Mouse (Mus musculus) hindbrain, embryonic 10.5 days (tissue): ENCODE data around the gene Rabgap1l. TPM values are rescaled to one million over a fixed set of nuclear protein-coding genes. Genes with fewer than 3 reads are reported as not detected.

Experiments
- DNase-seq: peaks from one replicate; pipeline ENCODE4 v3.0.0-alpha.2; 2017; ENCODE audit warnings: low spot score
- H3K27ac ChIP-seq: fragments of 300-500 bp; sonication (generic); 2 replicates; pipeline ENCODE4 v1.5.1; 2016; ENCODE audit warnings: mild to moderate bottlenecking, moderate library complexity
- H3K27me3 ChIP-seq: fragments of 300-500 bp; sonication (generic); 2 replicates; pipeline ENCODE4 v1.6.1; 2016; ENCODE audit warnings: mild to moderate bottlenecking; ENCODE audit not compliant: poor library complexity, insufficient read depth, severe bottlenecking
- H3K36me3 ChIP-seq: fragments of 300-500 bp; sonication (generic); 2 replicates; pipeline ENCODE4 v1.6.1; 2016; ENCODE audit warnings: mild to moderate bottlenecking, moderate library complexity
- H3K4me1 ChIP-seq: fragments of 300-500 bp; sonication (generic); replicated peaks from 2 replicates; pipeline ENCODE4 v1.6.1; 2016; ENCODE audit warnings: mild to moderate bottlenecking
- H3K4me3 ChIP-seq: fragments of 300-500 bp; sonication (generic); 2 replicates; pipeline ENCODE4 v1.5.1; 2016; ENCODE audit warnings: mild to moderate bottlenecking, moderate library complexity
- H3K9me3 ChIP-seq: fragments of 300-500 bp; sonication (generic); 2 replicates; pipeline ENCODE4 v1.6.1; 2016; ENCODE audit warnings: mild to moderate bottlenecking, moderate library complexity
- WGBS: fragments of 180-500 bp; shearing (Covaris S2); methylation state at CpG from one replicate; pipeline ENCODE4 v1.1.7; 2016; 5-methylcytosine and 5-hydroxymethylcytosine counted together
- polyA plus RNA-seq: library from polyadenylated mRNA; unstranded; fragments of >200 nt; fragmentation: Nextera tagmentation; extraction: Ambion mirVana; gene quantifications from 2 replicates; pipeline ENCODE4 v1.2.1, GENCODE M21; 2016

Gene Rabgap1l
- polyA plus RNA-seq, 1 experiment from 2014 or later, result 9.8 TPM

DNA sequence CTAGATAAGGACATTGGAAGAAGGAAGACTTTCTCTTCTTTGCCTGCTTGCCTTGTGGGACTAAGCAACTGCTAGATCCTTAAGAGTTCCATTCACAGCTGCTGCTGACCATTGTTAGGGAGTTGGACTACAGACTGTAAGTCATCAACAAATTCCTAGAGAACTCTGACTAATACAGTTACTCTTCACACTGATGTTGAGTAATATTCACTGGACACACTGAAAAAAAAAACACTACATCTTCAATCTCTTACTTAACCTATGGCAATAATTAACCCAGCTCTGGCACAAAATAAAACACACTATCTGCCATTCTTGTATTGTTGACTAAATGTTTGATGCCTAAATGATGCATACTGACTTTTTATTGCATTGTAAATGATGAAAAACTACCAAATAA, 565.2 kb downstream of the Rabgap1l start:
- no peak overlapping the region for H3K27ac ChIP-seq
- DNase-seq, result no peak
- no peaks in the 10 kb centered on the region for H3K4me1 ChIP-seq
- H3K9me3 ChIP-seq, result no peaks in the 10 kb centered on the region
- no peaks in the 10 kb centered on the region for H3K36me3 ChIP-seq
- H3K27me3 ChIP-seq, result no peaks in the 10 kb centered on the region
- H3K4me3 ChIP-seq, result no peak overlapping the region

DNA sequence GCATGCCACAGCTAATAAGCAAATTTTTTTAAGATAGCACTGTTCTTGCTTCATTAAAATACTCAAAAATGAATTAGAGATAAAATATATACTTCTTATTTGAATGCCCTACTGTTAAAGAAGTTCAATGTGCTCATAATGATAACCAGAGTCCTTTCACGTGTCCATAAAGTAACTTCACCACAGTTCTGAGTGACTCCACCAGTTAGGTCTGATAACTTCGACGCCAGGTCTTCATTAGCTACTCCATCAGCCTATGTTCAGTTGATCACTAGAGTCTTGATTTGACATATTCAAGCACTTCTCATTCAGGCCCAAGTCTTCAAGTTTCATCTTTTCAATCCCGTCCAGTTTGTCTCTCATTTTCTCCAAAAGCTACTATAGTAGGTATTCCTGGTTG, 565.8 kb downstream of the Rabgap1l start:
- Histone ChIP-seq H3K27ac (no peak overlapping the region), H3K27me3 (no peaks in the 10 kb centered on the region), H3K36me3 (no peaks in the 10 kb centered on the region), H3K4me3 (no peak overlapping the region), H3K9me3 (no peaks in the 10 kb centered on the region), H3K4me1 (no peaks in the 10 kb centered on the region)
- DNase-seq, result no peak
- WGBS, result 88% methylated on average over 4 of the region's 4 CpGs

DNA sequence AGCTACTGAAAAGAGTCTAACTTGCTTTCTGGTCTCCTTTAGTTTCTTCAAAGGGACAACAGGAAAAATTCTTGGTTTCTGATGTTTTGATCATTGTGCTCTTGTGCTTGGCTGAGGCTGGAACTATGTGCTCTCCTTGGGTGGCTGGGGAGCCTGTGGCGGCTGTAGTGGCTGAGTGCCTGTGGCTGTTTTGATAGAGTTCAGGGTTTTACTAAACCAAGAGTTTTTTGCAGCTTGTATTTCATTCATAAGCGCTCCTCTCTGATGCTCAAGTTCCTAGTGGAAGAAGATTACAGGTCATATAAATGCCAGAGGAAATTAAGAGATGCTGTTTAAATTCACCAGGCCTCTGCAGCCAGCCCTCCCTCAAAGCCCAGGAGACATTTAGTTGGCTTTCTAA, 568.9 kb downstream of the Rabgap1l start:
- WGBS, result 79% methylated on average over 2 of the region's 2 CpGs
- no peak for DNase-seq
- no peak overlapping the region for H3K4me3 ChIP-seq

DNA sequence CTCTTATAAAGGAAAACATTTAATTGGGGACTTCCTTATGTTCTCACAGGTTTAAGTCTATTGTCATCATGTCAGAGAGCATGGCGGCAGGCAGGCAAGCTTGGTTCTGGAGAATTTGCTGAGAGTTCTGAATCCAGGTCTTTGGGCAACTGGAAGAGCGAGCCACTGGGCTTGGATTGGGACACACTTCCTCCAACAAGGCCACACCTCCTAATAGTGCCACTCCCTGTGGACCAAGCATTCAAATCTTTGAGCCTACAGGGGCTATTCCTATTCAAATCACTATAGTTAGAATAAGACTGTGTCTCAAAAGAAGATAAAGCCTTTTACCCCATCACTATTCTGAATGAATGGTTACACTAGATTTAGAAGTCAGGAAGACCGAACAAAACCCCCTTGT, 575.1 kb downstream of the Rabgap1l start:
- WGBS, result 88% methylated on average over 3 of the region's 3 CpGs
- DNase-seq, result no peak
- no peak overlapping the region for H3K4me3 ChIP-seq

More for the DNA sequence above, 568.9 kb downstream of the Rabgap1l start:
- Histone ChIP-seq H3K27me3 (no peaks in the 10 kb centered on the region), H3K9me3 (no peaks in the 10 kb centered on the region), H3K36me3 (no peaks in the 10 kb centered on the region), H3K27ac (no peak overlapping the region), H3K4me1 (no peaks in the 10 kb centered on the region)

DNA sequence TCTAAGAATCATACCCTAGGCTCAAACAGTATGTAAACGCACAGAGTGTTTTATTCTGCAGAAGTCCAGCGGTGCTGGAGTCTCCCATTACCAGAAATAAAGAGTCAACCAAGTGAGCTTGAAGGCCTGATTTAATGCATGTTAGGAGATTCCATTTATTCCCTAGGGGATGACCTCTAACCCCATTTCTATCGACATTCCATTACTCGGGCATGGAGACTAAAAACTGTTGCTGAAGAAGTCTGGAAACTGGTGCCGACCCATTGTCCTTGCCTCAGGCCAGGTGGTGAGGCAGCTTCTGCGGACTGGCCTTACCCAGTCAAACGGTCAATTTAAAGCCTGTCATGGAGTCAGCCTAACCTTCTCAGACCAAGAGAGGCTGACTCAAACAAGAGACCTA, 578.8 kb downstream of the Rabgap1l start:
- Histone ChIP-seq H3K4me3 (peak overlapping the region; percentile 88), H3K36me3 (no peaks in the 10 kb centered on the region), H3K27ac (peak overlapping the region; percentile 98; the same call in 1 of the 2 replicates), H3K4me1 (peaks cover 28% of the 10 kb centered on the region), H3K9me3 (no peaks in the 10 kb centered on the region), H3K27me3 (no peaks in the 10 kb centered on the region)
- 62% methylated on average over 7 of the region's 7 CpGs for WGBS
- DNase-seq, result peak; percentile 12

More for the DNA sequence above, 575.1 kb downstream of the Rabgap1l start:
- no peak overlapping the region for H3K27ac ChIP-seq
- peaks cover 8% of the 10 kb centered on the region; the same call in 1 of the 2 replicates for H3K4me1 ChIP-seq
- no peaks in the 10 kb centered on the region for H3K27me3 ChIP-seq
- no peaks in the 10 kb centered on the region for H3K36me3 ChIP-seq
- H3K9me3 ChIP-seq, result no peaks in the 10 kb centered on the region

DNA sequence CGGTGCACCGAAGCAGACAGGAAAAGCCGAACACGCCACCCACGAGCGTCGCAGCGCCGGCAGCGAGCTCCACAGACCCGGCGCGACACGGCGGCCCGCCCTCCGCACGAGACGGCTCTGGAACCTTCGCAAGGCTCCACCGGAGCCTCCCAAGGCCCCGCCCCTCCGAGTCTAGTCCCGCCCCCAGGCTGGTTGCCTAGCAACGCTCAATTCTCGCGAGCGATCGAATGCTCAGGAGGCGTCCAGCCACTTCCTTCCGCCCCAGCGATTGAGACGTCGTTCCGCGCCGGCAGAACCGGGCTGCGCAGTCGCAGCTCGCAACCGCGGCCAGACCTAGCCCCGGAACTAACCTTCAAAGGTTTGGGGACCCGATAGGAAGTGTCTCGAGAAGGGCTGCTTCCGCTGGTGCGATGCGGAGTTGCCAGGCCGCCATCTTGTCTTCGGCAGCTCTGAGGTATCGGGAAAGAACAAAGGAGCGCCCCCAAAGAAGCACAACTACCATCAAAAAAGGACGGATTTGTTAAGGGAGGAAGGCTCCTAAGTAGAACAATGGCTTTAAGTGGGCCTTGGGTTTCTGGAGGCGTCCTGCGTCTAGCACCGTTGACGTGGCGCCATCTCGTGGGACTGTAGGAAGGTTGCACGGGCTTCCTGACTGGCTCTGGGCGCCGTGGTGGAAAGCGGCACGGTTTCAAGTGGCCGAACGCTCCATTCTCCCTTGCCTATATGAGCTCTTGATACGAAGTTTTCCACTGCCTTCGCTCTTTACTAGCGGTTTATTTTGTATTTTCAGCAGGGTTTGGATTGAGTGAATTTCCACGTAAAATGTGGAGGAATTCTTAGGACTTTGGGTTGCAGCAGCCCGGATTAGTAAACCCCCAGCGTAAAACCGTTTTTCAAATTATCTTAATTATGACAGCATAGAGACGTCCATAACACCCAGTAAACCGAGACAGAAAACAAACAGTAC, 580.0 kb downstream of the Rabgap1l start, which contains the start of gene Cacybp:
Cacybp (minus strand) TSS at position 173 of the 967 bp plus-strand sequence.
- 1% methylated on average over 76 of the region's 76 CpGs for WGBS
- Histone ChIP-seq H3K27ac (peak within 1 kb of the TSS; percentile 98), H3K27me3 (no peaks in the 10 kb centered on the region), H3K4me1 (peaks cover 28% of the 10 kb centered on the region), H3K36me3 (peaks cover 4% of the 10 kb centered on the region; the same call in 1 of the 2 replicates), H3K9me3 (no peaks in the 10 kb centered on the region), H3K4me3 (peak within 1 kb of the TSS; percentile 88)
- DNase-seq, result peak; percentile 100

DNA sequence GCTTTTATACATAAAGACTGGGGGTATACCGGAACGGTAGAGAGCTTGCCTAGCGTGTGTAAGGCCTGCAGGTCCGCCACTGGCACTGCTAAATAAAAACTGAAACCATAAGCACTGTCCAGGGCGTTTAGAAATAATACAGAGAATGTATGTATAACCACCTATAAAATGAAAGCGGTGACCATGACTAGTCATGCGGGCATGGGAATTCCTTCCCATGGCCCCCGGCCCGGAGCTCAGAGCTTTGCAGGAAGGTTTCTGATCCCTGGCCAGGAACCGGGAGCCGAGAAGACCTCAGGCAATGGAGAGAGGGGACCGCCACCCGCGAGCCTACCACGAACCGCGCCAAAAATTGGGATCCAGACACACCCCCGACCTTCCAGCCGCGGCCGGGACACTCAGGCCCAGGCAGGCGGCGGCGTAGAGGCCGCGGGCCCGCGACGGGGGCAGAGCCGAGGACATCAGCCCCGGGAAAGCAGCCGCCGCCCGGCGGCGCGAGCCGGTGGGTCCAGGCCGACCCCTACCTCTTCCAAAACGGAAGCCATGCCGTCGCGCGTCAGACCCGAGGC, 580.8 kb downstream of the Rabgap1l start:
- WGBS, result under 1% methylated on average over 45 of the region's 45 CpGs
- no peak for DNase-seq
- peaks cover 28% of the 10 kb centered on the region for H3K4me1 ChIP-seq
- peaks cover 12% of the 10 kb centered on the region for H3K36me3 ChIP-seq
- H3K9me3 ChIP-seq, result no peaks in the 10 kb centered on the region
- H3K4me3 ChIP-seq, result peak overlapping the region; percentile 88
- peak overlapping the region; percentile 98 for H3K27ac ChIP-seq
- no peaks in the 10 kb centered on the region for H3K27me3 ChIP-seq

DNA sequence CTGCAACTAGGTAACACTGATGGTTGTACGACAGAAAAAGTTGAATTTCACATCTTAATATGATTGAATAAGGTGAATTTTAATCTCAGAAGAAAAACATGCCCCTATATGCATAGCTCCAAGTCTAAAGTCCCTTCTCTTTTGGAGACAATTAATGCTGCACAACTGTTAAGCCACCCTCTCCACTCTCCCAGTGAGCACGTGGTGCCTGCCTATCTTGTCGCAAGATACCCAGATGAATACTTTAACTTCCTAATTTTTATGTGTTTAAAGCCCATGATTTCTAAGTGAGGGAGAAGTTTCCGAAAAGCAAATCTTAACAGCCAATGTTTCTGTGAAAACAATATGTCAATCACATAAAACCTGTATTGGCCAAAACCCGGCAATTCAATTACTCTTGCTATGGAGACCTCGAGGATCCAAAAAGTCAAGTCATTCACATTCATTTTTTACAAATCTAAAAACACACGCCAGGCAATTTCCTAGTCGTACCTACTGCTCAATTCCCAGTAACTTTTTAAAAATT, 581.4 kb downstream of the Rabgap1l start:
- DNase-seq, result no peak
- H3K4me1 ChIP-seq, result peaks cover 28% of the 10 kb centered on the region
- peak overlapping the region; percentile 98 for H3K27ac ChIP-seq
- peak overlapping the region; percentile 88 for H3K4me3 ChIP-seq
- H3K9me3 ChIP-seq, result no peaks in the 10 kb centered on the region
- H3K36me3 ChIP-seq, result peaks cover 18% of the 10 kb centered on the region
- 4% methylated on average over 8 of the region's 8 CpGs for WGBS
- no peaks in the 10 kb centered on the region for H3K27me3 ChIP-seq

DNA sequence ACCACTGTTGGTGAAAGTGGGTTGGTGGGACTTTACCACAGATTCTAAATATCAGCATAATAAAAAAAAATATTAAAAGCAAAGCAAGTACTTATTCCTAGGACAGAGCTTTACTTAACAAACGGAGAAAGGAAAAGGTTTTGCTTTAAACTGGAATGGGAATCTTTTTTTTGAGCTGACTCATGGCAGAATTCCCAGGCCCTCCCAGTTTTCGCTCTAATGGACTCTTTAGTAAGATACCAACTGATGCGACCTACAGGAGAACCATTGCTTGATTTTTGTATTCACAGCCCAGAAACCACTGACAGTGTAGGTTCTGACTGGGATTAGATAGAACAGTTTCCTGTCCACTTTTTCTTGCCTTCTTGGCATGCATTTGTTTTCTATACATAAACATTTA, 582.4 kb downstream of the Rabgap1l start:
- Histone ChIP-seq H3K27me3 (no peaks in the 10 kb centered on the region), H3K9me3 (no peaks in the 10 kb centered on the region), H3K4me3 (peak overlapping the region; percentile 88), H3K4me1 (peaks cover 28% of the 10 kb centered on the region), H3K27ac (no peak overlapping the region), H3K36me3 (peaks cover 29% of the 10 kb centered on the region)
- DNase-seq, result no peak
- WGBS, result 69% methylated on average over 3 of the region's 3 CpGs

DNA sequence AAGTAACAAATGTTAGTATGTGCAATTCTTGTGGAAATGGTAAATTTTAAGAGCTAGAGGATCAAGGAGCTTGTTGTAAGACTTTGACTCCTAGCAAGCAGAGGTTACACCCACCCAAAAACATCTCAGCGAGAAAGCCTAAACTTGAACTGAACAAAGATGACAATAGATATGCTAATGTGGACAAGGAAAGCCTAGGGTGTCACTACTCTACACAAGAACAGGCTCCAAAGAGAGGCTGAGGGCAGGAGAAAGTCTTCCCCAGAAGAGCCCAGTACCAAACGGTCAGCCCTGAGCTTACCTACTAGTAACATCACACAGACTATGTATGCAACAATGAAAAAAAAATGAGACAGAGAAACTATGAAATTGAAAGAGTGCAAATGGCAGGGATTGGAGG, 583.2 kb downstream of the Rabgap1l start:
- 45% methylated on average over 2 of the region's 2 CpGs for WGBS
- no peak for DNase-seq
- no peaks in the 10 kb centered on the region for H3K27me3 ChIP-seq
- H3K4me1 ChIP-seq, result peaks cover 28% of the 10 kb centered on the region
- peak overlapping the region; percentile 16; the same call in 1 of the 2 replicates for H3K4me3 ChIP-seq
- no peak overlapping the region for H3K27ac ChIP-seq
- H3K9me3 ChIP-seq, result no peaks in the 10 kb centered on the region
- peaks cover 36% of the 10 kb centered on the region for H3K36me3 ChIP-seq

DNA sequence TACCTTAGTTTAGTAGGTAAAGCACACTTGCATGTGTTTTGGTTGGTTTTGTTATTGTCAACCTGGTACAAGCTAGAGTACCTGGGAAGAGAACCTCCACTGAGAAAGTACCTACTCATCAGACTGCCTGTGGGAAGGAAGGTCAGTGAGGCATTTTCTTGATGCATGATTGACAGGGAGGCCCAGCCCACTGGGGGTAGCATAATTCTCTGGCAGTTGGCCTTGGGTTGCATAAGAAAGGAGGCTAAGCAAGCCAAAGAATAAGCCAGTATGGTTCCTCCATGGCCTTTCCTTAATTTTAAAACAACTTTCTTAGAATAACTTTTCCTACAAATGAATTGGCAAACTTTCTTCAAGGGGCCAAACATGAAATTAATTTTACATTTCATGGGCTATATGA, 587.5 kb downstream of the Rabgap1l start:
- Histone ChIP-seq H3K4me3 (no peak overlapping the region), H3K4me1 (peaks cover 8% of the 10 kb centered on the region), H3K27ac (no peak overlapping the region), H3K36me3 (peaks cover 80% of the 10 kb centered on the region), H3K9me3 (no peaks in the 10 kb centered on the region), H3K27me3 (no peaks in the 10 kb centered on the region)
- DNase-seq, result no peak

DNA sequence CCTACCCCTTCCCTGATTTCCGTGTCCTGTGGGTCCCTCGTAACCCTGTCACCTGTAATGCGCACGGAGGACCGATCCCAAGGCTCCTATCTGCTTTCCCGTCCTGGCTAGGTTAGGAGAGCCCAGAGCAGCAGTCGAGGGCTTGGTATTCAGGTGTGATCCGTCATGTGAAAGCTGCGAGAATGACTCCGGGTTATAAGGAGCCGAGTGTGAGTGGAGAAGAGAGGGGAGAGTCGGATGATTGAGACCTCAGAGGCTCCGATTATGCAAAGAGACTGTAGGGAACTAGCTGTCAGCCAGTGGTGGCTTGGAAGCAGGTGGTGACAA, 597.7 kb downstream of the Rabgap1l start:
- under 1% methylated on average over 13 of the region's 13 CpGs for WGBS
- no peak for DNase-seq
- Histone ChIP-seq H3K4me3 (peak overlapping the region; percentile 90), H3K9me3 (no peaks in the 10 kb centered on the region), H3K27ac (peak overlapping the region; percentile 91), H3K4me1 (peaks cover 13% of the 10 kb centered on the region), H3K36me3 (peaks cover 31% of the 10 kb centered on the region), H3K27me3 (no peaks in the 10 kb centered on the region)
